Mouse (Mus musculus) olfactory bulb, adult 2 months (tissue): ENCODE measurements at regions not wholly inside any gene's neighbourhood (a gene's known extent, or its start where the extent isn't known, plus 50 kb on each side); places are given as distances from the start of the nearest gene placed in this dataset.

Experiments used
- CTCF ChIP-seq: fragments of 200-500 bp; IDR thresholded peaks from 2 replicates; pipeline ENCODE4 v1.5.1; 2012; ENCODE audit warnings: low read depth, mild to moderate bottlenecking, low read length, moderate library complexity; ENCODE audit not compliant: insufficient read depth
- POLR2A ChIP-seq: fragments of 200-500 bp; IDR thresholded peaks from 2 replicates; pipeline ENCODE4 v1.6.1; 2012; ENCODE audit warnings: mild to moderate bottlenecking, low read depth, low read length, moderate library complexity; ENCODE audit not compliant: insufficient read depth

DNA sequence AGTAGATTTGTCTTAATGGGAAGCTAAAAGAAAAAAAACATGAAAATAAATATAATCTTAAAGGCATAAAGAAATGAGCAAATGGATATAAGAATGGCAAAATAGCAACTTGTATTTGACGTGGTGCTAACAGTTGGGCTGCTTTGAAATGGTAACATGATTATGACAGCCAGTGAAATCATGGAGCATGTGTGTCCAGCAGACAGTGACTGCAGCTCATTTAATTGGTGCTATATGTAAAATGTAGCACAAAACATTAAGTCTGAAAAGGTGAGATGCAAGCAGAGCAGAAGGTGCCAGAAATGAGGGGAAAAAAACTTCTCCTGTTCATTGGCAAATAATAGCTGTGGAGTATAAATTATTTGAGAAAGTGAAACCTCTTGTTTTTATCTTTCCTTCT lies 201.1 kb upstream of the Celf2 start:
- TF ChIP-seq POLR2A, result no peak
- TF ChIP-seq CTCF, result no peak
